Mouse (Mus musculus): ENCODE measurements around the gene Fuca1. TPM values are rescaled to one million over a fixed set of nuclear protein-coding genes. Genes with fewer than 3 reads are reported as not detected.

Gene Fuca1
- total and polyA plus RNA-seq, 3 experiments, result 32.6 to 77.6 (median 66.5) TPM

DNA sequence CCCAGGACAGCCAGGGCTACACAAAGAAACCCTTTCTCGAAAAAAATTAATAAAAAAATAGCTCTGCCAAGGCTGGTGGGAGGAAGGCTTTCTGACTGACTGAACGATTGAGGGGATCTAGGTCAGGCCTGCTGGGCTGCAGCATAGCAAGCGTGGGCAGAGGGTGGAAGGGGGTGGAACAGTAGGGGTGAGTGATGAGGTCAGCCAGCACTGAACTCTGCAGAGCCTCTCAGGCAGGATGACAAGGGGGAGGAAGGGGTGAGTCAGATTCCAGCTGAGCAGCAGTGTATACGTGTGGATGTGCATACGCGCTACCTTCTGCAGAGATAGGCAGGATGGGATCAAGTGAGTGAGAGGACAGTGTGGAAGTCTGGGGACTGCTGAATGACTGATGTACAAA lies 29.4 kb downstream of the Fuca1 start:
- no peak overlapping the region for H3K4me3 ChIP-seq (replicated peaks in 1 of 3; ENCODE audit: low read depth in 2 of 3, low read length in 2 of 3, poor library complexity in 1 of 3)
- H3K27ac ChIP-seq (ENCODE audit: insufficient read depth, low read depth), result no peak overlapping the region
- in situ Hi-C loops (cut with MboI; ENCODE audit: low pct_ligation_motif_present, low pct_unique_long_range_greater_than_20kb, low sequenced_read_pairs), result loop anchor here (10.0 kb wide), 1 partner anchor 65 kb away; no protein-coding TSS in a partner anchor
- no peak overlapping the region for H3K4me2 ChIP-seq (ENCODE audit: insufficient read depth, low read depth, poor library complexity, severe bottlenecking)
- peaks cover 3 to 23% of the 10 kb centered on the region in 2 experiments; a peak in 3 of 4 replicates for H3K4me1 ChIP-seq (ENCODE audit: control insufficient read depth in 1 of 2, insufficient read depth in 2 of 2)
- H3K27me3 ChIP-seq (replicated peaks), result no peaks in the 10 kb centered on the region
- H3K36me3 ChIP-seq (replicated peaks in 1 of 2; ENCODE audit: control insufficient read depth in 1 of 2, insufficient read depth in 1 of 2, low read length in 1 of 2), result peaks cover 17 to 46% of the 10 kb centered on the region in 2 experiments
- no peaks in the 10 kb centered on the region for H3K79me2 ChIP-seq (replicated peaks; ENCODE audit: control insufficient read depth, extremely low read depth, insufficient read depth, poor library complexity, severe bottlenecking)
- no peak for DNase-seq (ENCODE audit: extremely low read depth)
- dilution Hi-C loops (cut with MboI; ENCODE audit: extremely low pct_ligation_motif_present, extremely low pct_unique_long_range_greater_than_20kb, low sequenced_read_pairs), result no loop called here
- H3K9me3 ChIP-seq (replicated peaks; ENCODE audit: low read length), result peaks cover 11% of the 10 kb centered on the region
- TF ChIP-seq KAT2A (IDR thresholded peaks at IDR 0.05; ENCODE audit: insufficient replicate concordance, low read length) (no peak), CHD1 (IDR thresholded peaks at IDR 0.05; ENCODE audit: low read depth, low read length) (no peak), MXI1 (IDR thresholded peaks at IDR 0.05; ENCODE audit: low read depth, low read length) (no peak), HCFC1 (IDR thresholded peaks at IDR 0.05; ENCODE audit: low read depth, low read length) (no peak), RAD21 (IDR thresholded peaks at IDR 0.05; ENCODE audit: low read depth, low read length) (no peak), UBTF (IDR thresholded peaks at IDR 0.05; ENCODE audit: low read depth, low read length) (no peak), TBP (conservative IDR thresholded peaks at IDR 0.05; ENCODE audit: low read depth, low read length) (no peak), ZKSCAN1 (IDR thresholded peaks at IDR 0.05; ENCODE audit: borderline replicate concordance, low read depth, low read length) (no peak), NELFE (IDR thresholded peaks at IDR 0.05; ENCODE audit: low read depth, low read length) (no peak), MAFK (IDR thresholded peaks at IDR 0.05; ENCODE audit: insufficient replicate concordance, low read length) (no peak), EP300 (IDR thresholded peaks at IDR 0.05; ENCODE audit: low read length) (no peak), ETS1 (conservative IDR thresholded peaks at IDR 0.05; ENCODE audit: low read depth, low read length) (no peak), JUN (IDR thresholded peaks at IDR 0.05; ENCODE audit: insufficient read depth, low read depth, low read length) (no peak), POLR2A (IDR thresholded peaks at IDR 0.05; ENCODE audit: low read depth, low read length) (no peak), E2F4 (IDR thresholded peaks at IDR 0.05; ENCODE audit: insufficient replicate concordance, low read depth, low read length) (no peak), POLR2AphosphoS2 (IDR thresholded peaks at IDR 0.05; ENCODE audit: low read depth, low read length) (no peak), MEF2A (IDR thresholded peaks at IDR 0.05; ENCODE audit: borderline replicate concordance, low read depth, low read length) (no peak), GABPA (IDR thresholded peaks at IDR 0.05; ENCODE audit: insufficient replicate concordance, low read depth, low read length) (no peak), MAX (IDR thresholded peaks at IDR 0.05; ENCODE audit: low read length) (no peak)
- no peak overlapping the region for H3K9ac ChIP-seq (ENCODE audit: insufficient read depth, low read depth)

DNA sequence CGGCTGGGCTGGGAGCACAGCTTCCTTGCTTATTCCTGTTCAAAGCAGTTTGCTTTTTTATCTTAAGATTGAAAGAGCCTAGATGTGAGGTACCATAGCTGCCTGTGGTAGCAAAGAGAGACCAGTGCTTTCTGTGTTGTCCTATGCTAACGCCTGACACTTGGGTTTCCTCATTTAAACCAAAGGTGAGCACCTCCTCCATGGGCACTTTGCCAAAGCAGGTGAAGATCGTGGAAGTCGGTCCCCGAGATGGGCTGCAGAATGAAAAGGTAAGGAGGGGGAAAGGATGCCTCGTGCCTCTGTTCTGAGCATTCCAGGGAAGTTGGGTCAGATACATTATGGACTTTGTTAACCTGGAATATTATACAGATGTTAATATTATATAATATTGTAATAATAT lies 29.8 kb downstream of the Fuca1 start:
- no peaks in the 10 kb centered on the region for H3K27me3 ChIP-seq (replicated peaks)
- H3K4me1 ChIP-seq (ENCODE audit: control insufficient read depth in 1 of 2, insufficient read depth in 2 of 2), result peaks cover 3 to 23% of the 10 kb centered on the region in 2 experiments; a peak in 3 of 4 replicates
- TF ChIP-seq TCF12 (IDR thresholded peaks at IDR 0.05; ENCODE audit: low read depth, low read length) (no peak), PAX5 (IDR thresholded peaks at IDR 0.05; ENCODE audit: low read length) (no peak), NELFE (IDR thresholded peaks at IDR 0.05; ENCODE audit: low read depth, low read length) (no peak), MAX (IDR thresholded peaks at IDR 0.05; ENCODE audit: low read length) (no peak), ELF1 (IDR thresholded peaks at IDR 0.05; ENCODE audit: low read depth, low read length) (no peak), ZKSCAN1 (IDR thresholded peaks at IDR 0.05; ENCODE audit: borderline replicate concordance, low read depth, low read length) (no peak), GABPA (IDR thresholded peaks at IDR 0.05; ENCODE audit: insufficient replicate concordance, low read depth, low read length) (no peak), USF1 (IDR thresholded peaks at IDR 0.05; ENCODE audit: low read depth, low read length) (no peak), RCOR1 (conservative IDR thresholded peaks at IDR 0.05; ENCODE audit: low read depth, low read length) (no peak), ZC3H11A (IDR thresholded peaks at IDR 0.05; ENCODE audit: low read depth, low read length) (no peak), JUND (conservative IDR thresholded peaks at IDR 0.05; ENCODE audit: low read depth, low read length) (no peak), SMC3 (IDR thresholded peaks at IDR 0.05; ENCODE audit: low read depth, low read length) (no peak), MYC (IDR thresholded peaks at IDR 0.05; ENCODE audit: low read depth, low read length) (no peak), MAFK (IDR thresholded peaks at IDR 0.05; ENCODE audit: insufficient replicate concordance, low read length) (no peak), CTCF (conservative IDR thresholded peaks at IDR 0.05 in 1 of 2, IDR thresholded peaks at IDR 0.05 in 1 of 2; ENCODE audit: low read depth in 2 of 2, low read length in 2 of 2) (no peak), EP300 (IDR thresholded peaks at IDR 0.05; ENCODE audit: low read length) (no peak), MAZ (IDR thresholded peaks at IDR 0.05; ENCODE audit: low read depth, low read length) (no peak), IRF4 (IDR thresholded peaks at IDR 0.05; ENCODE audit: low read depth, low read length) (no peak), ZMIZ1 (IDR thresholded peaks at IDR 0.05; ENCODE audit: low read depth, low read length) (no peak), BHLHE40 (IDR thresholded peaks at IDR 0.05; ENCODE audit: low read depth, low read length) (no peak)
- no peak overlapping the region for H3K4me3 ChIP-seq (replicated peaks in 1 of 3; ENCODE audit: low read depth in 2 of 3, low read length in 2 of 3, poor library complexity in 1 of 3)
- peaks cover 18 to 50% of the 10 kb centered on the region in 2 experiments for H3K36me3 ChIP-seq (replicated peaks in 1 of 2; ENCODE audit: control insufficient read depth in 1 of 2, insufficient read depth in 1 of 2, low read length in 1 of 2)
- peaks cover 11% of the 10 kb centered on the region for H3K9me3 ChIP-seq (replicated peaks; ENCODE audit: low read length)
- no peak overlapping the region for H3K4me2 ChIP-seq (ENCODE audit: insufficient read depth, low read depth, poor library complexity, severe bottlenecking)
- in situ Hi-C loops (cut with MboI; ENCODE audit: low pct_ligation_motif_present, low pct_unique_long_range_greater_than_20kb, low sequenced_read_pairs) (no loop called here), dilution Hi-C loops (cut with MboI; ENCODE audit: extremely low pct_ligation_motif_present, extremely low pct_unique_long_range_greater_than_20kb, low sequenced_read_pairs) (no loop called here)
- no peak overlapping the region for H3K9ac ChIP-seq (ENCODE audit: insufficient read depth, low read depth)
- DNase-seq (ENCODE audit: extremely low read depth), result no peak
- H3K27ac ChIP-seq (ENCODE audit: insufficient read depth, low read depth), result no peak overlapping the region
- H3K79me2 ChIP-seq (replicated peaks; ENCODE audit: control insufficient read depth, extremely low read depth, insufficient read depth, poor library complexity, severe bottlenecking), result no peaks in the 10 kb centered on the region

Measured in CH12.LX (cell line).